Mouse (Mus musculus) ES-Bruce4 (cell line): ENCODE results near the gene Hoxa9.

Experiments used
- CTCF ChIP-seq: IDR thresholded peaks from one replicate; pipeline ENCODE4 v1.8.1; 2011; ENCODE audit warnings: low read depth, low read length
- EP300 ChIP-seq: IDR thresholded peaks from 2 replicates; pipeline ENCODE4 v1.6.1; 2011; ENCODE audit warnings: low read depth, low read length; ENCODE audit not compliant: insufficient read depth
- POLR2A ChIP-seq: IDR thresholded peaks from one replicate; pipeline ENCODE4 v1.8.1; 2011; ENCODE audit warnings: low read length; ENCODE audit not compliant: insufficient read depth

GRCm38 (mm10) chr6:52185222-52185621 lies 45.7 kb downstream of the Hoxa9 start:
- no peak for TF ChIP-seq CTCF
- TF ChIP-seq POLR2A = no peak
- TF ChIP-seq EP300 = no peak
